Mouse (Mus musculus) cerebellum, adult 2 months (tissue): ENCODE data around the gene Cnksr1. TPM values are rescaled to one million over a fixed set of nuclear protein-coding genes. Genes with fewer than 3 reads are reported as not detected.

Experiments
- DNase-seq, 2 experiments: peaks; one replicate each; pipeline ENCODE4 v3.0.0; 2021
- H3K27ac ChIP-seq: fragments of 200-500 bp; 2 replicates; pipeline ENCODE4 v1.5.1; 2012; ENCODE audit warnings: low read length, control low read depth, inconsistent platforms; ENCODE audit not compliant: insufficient read depth
- H3K27me3 ChIP-seq: fragments of 200-500 bp; 2 replicates; pipeline ENCODE4 v1.6.1; 2012; ENCODE audit warnings: inconsistent platforms, mild to moderate bottlenecking, low read length, moderate library complexity; ENCODE audit not compliant: control insufficient read depth, insufficient read depth
- H3K4me1 ChIP-seq: fragments of 200-500 bp; 2 replicates; pipeline ENCODE4 v1.6.1; 2011; ENCODE audit warnings: low read length; ENCODE audit not compliant: control insufficient read depth, insufficient read depth
- H3K4me3 ChIP-seq: fragments of 200-500 bp; replicated peaks from 2 replicates; pipeline ENCODE3; 2011; ENCODE audit warnings: mild to moderate bottlenecking, low read depth, low read length, control low read depth; ENCODE audit not compliant: insufficient read depth
- CTCF ChIP-seq: fragments of 200-500 bp; IDR thresholded peaks from 2 replicates; pipeline ENCODE4 v1.5.1; 2011; ENCODE audit warnings: low read depth, mild to moderate bottlenecking, control low read depth, low read length, moderate library complexity, borderline replicate concordance; ENCODE audit not compliant: insufficient read depth
- POLR2A ChIP-seq: fragments of 200-500 bp; IDR thresholded peaks from 2 replicates; pipeline ENCODE4 v1.6.1; 2011; ENCODE audit warnings: low read length, control low read depth, borderline replicate concordance; ENCODE audit not compliant: insufficient read depth
- WGBS: fragments of 180-500 bp; shearing (Covaris S2); methylation state at CpG from one replicate; pipeline ENCODE4 v1.1.7; 2018; 5-methylcytosine and 5-hydroxymethylcytosine counted together
- polyA plus RNA-seq: library from polyadenylated mRNA; depleted of rRNA; stranded (reverse); fragments of >200 nt; gene quantifications from 2 replicates; pipeline ENCODE4 v1.2.3, GENCODE M21; 2012

The Cnksr1 gene
- polyA plus RNA-seq, 1 experiment = 0.56 TPM

DNA sequence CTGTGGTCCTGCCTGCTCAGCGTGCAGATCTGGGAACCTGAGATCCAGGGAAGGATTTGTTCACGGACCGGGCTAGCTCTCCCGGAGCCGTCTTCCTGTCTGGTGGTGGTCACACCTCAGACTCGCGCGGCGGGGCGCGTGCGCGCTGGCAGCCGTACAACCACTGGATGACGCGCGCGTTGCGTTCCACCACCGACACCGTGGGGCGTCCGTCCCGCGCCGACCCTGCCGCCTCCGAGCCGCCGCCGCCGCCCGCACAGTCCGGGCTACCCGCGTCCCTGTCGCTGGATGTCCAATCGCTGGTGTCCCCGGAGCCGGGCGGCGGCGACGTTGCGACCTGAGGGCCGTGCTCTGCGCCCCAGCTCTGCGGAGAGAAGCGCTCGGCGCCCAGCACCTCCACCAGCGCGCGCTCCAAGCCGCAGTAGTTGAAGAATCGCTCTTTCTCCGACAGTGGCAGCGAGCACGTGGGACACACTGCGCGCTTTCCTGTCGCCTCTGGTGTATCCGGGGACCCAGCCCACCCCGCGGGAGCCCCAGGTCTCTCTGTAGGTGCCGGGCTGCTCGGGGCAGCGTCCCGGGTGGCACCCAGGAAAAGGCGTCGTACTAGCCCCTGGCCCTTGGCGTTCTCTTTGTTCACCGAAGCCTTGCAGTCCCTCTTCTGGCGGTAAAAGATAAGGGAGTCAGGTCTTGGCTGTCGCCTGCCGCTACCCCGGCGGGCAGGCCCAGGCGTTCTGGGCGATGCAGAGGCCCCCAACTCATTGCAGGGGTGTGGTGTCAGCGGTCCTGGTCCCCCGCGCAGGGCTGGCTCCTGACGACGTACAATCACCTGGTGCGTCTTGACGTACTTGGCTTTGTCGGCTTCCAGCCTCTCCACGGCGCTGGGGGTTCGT is 13.3 kb upstream of the Cnksr1 start:
- Histone ChIP-seq H3K4me1 (no peaks in the 10 kb centered on the region), H3K4me3 (peak overlapping the region; percentile 32), H3K27ac (no peak overlapping the region), H3K27me3 (peaks cover 2% of the 10 kb centered on the region; the same call in 1 of the 2 replicates)
- WGBS = 2% methylated on average over 90 of the region's 91 CpGs
- no peak for TF ChIP-seq POLR2A
- TF ChIP-seq CTCF = no peak
- DNase-seq = peak; percentile 28 to 33

DNA sequence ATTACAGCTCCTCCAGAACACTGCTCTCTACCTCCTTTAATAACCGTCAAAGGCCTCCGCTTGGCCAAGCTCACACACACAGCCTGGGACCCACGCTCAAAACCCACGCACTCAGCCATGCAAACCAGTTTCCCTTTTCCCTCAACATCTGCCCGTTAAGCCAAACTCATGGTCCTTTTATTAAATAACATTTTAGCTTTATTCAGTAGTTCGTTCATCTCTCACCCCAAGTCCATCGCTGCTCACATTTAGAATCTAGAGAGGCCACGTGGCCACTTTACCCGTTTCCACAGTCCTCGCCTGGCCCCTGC is 12.7 kb upstream of the Cnksr1 start:
- WGBS = 10% methylated on average over 10 of the region's 10 CpGs
- Histone ChIP-seq H3K4me1 (no peaks in the 10 kb centered on the region), H3K27ac (no peak overlapping the region)

DNA sequence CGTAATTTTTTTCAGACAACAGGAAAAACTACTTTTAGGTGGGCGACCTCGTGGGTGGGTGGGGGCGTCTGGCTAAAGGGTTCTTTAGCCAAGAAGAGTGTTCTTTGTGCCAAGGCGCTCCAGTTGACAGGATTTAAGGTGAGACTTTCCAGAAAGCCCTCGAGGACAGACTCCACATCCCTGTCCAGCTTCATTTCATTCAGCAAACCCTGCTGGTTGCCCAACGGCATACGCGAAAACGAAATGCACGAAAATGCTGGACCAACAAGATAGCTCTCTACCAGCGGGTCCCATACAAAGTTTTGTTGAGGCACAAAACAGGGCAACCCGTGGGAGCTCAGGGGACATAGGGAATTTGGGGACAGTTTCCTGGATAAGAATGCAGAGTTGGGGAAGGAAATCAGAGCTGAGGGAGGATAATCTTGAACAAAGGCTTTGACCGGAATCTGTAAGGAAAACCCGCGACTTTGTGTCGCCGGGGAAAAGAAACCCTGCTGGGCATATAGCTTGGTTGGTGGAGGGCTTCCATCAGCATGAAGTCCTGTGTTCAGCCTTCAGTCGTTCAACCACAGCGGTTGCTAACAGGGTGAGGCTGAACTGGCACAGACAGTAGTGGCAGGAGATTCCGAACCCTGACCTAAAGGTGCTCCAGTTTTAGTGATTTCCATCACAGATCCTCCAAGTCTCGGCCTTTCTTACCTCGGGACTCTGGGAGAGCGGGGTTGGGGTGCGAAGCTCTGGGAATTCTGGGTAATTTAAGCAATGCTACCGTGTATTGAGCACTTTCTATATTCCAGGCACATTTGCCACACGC is 12.1 kb upstream of the Cnksr1 start:
- TF ChIP-seq CTCF (no peak), POLR2A (no peak)
- H3K27me3 ChIP-seq = peaks cover 2% of the 10 kb centered on the region; the same call in 1 of the 2 replicates
- WGBS = 10% methylated on average over 27 of the region's 27 CpGs

More for the DNA sequence above, 12.7 kb upstream of the Cnksr1 start:
- Histone ChIP-seq H3K27me3 (peaks cover 2% of the 10 kb centered on the region; the same call in 1 of the 2 replicates), H3K4me3 (peak overlapping the region; percentile 32)
- TF ChIP-seq POLR2A = no peak
- TF ChIP-seq CTCF = no peak
- DNase-seq = peak in 1 of 2 experiments; percentile 17

DNA sequence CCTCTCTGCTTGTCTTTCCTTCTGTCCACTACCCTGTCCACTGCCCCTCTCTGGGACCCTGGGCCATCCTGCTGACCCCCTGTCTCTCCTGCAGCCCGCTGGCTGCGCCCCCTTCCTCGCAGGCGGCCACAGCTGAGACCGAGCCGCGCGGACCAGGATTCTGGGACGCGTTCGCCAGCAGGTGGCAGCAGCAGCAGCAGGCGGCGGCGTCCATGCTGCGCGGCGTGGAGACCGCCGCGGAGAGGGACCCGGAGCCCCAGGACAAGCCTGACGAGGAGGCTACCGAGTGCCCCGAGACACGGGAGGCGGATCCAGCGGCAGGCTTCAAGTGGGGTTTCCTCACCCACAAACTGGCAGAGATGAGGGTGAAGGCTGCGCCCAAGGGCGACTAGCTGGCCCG is 11.5 kb upstream of the Cnksr1 start:
- WGBS = under 1% methylated on average over 30 of the region's 30 CpGs

More for the DNA sequence above, 12.1 kb upstream of the Cnksr1 start:
- H3K4me1 ChIP-seq = no peaks in the 10 kb centered on the region
- H3K4me3 ChIP-seq = peak overlapping the region; percentile 33
- DNase-seq = peak in 1 of 2 experiments; percentile 20
- no peak overlapping the region for H3K27ac ChIP-seq

DNA sequence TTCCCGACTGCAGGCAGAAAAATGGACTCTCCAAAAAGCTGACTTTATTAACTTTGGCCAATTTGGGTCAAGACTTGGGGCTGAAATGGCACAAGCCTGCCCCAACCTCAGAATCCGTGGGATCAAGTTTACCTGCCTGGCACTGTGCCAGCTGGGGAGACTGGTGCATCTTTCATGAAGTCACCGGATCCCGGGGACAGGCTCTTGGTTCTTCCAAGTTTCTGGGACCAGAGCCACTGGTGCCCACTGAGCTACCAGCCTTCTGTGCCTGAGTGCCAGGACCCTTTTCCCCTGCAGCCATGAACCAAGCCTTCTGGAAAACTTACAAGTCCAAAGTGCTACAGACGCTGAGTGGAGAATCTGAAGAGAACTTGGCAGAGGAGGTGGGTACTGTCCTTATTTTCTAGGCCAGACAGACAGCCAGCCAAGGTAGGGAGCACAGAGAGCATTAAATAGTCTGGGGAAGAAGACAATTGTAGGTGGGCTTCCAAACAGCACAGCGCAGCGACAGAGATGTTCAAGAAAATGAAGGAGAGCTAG is 8.6 kb upstream of the Cnksr1 start, which contains the start of gene Gm30191:
Gene Gm30191 (plus strand): TSS at position 217 of the 540 bp plus-strand sequence.
- no peak within 1 kb of the TSS for H3K4me3 ChIP-seq
- no peaks in the 10 kb centered on the region for H3K4me1 ChIP-seq
- DNase-seq = peak; percentile 32 to 33
- TF ChIP-seq CTCF (no peak), POLR2A (no peak)
- peaks cover 2% of the 10 kb centered on the region; the same call in 1 of the 2 replicates for H3K27me3 ChIP-seq
- no peak within 1 kb of the TSS for H3K27ac ChIP-seq
- 5% methylated on average over 7 of the region's 7 CpGs for WGBS

More for the DNA sequence above, 11.5 kb upstream of the Cnksr1 start:
- Histone ChIP-seq H3K4me1 (no peaks in the 10 kb centered on the region), H3K27me3 (peaks cover 2% of the 10 kb centered on the region; the same call in 1 of the 2 replicates), H3K4me3 (peak overlapping the region; percentile 33), H3K27ac (no peak overlapping the region)
- peak; percentile 46 to 70 for DNase-seq
- peak; percentile 33; the same call in 1 of the 2 replicates for TF ChIP-seq CTCF
- TF ChIP-seq POLR2A = no peak

DNA sequence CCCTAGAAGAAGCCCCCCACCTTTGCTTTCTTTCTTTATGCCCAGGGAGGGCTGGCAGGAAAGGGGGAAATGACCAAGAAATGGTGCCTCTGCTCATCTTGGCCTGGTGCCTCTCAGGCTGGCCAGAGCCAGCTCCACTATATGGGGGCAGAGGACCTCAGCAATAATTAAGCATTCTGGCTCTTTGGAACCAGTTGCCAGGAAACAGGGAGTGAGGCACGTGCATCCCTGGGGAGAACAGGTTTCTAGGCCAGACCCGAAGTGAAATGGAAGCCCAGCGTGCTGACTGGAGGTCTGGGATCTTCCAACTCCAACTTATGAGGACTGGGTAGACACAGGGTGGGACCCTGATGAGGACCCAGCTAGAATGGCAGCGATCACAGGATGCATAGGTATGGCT is 8.1 kb upstream of the Cnksr1 start:
- Histone ChIP-seq H3K27ac (no peak overlapping the region), H3K4me3 (no peak overlapping the region), H3K27me3 (no peaks in the 10 kb centered on the region; the same call in 1 of the 2 replicates), H3K4me1 (no peaks in the 10 kb centered on the region)
- no peak for TF ChIP-seq CTCF
- no peak for TF ChIP-seq POLR2A
- peak; percentile 21 to 30 for DNase-seq
- 9% methylated on average over 4 of the region's 4 CpGs for WGBS

DNA sequence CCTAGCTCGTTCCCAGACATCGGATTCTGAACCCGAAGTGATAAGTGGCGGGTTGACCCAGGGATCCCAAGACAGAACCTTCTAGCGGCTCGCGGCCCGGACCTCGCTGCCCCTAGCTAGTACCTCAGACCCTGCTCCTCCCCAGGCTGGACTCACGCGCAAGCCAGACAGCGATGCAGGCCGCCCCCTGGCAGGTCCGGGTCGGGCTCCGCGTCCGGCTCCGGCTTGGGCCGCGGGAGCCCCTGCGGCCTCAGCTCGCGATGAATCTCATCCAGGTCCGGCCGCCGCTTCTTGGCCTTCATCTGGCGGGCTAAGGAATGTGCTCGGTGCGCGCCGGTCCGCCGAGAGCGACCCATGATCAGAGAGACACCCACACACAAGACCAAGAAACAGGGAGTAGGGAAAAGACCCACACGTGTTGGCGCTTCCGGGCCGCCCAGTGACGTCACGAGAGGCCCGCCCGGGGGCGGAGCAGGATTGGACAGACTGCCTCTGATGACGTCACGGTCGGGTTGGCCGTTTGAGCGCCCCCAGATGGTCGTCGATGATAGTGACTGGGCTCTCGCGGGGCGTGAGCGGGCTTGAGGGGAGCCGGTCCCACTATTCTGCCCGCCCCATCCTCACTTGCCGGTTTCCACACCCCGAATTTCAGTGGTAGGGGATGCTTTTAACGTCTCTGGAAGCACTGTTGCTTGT is 7.1 kb upstream of the Cnksr1 start, which contains the start of gene Zfp593:
Gene Zfp593 (minus strand): TSS at position 445 of the 696 bp plus-strand sequence.
- Histone ChIP-seq H3K27ac (no peak within 1 kb of the TSS), H3K27me3 (no peaks in the 10 kb centered on the region; the same call in 1 of the 2 replicates), H3K4me3 (peak within 1 kb of the TSS; percentile 86), H3K4me1 (no peaks in the 10 kb centered on the region)
- peak; percentile 93 to 96 for DNase-seq
- peak; percentile 76 for TF ChIP-seq CTCF
- TF ChIP-seq POLR2A = peak; percentile 48; the same call in 1 of the 2 replicates
- under 1% methylated on average over 60 of the region's 60 CpGs for WGBS
